Mouse (Mus musculus) embryonic facial prominence, embryonic 11.5 days (tissue): ENCODE results near the gene Hook1. TPM values are rescaled to one million over a fixed set of nuclear protein-coding genes. Genes with fewer than 3 reads are reported as not detected.
"Not testable (repeated sequence)": the region's sequence is repeated elsewhere in the genome, so short reads cannot be mapped to it uniquely, and the experiment has no call there.

ENCODE experiments used
- ATAC-seq: fragments of 200-750 bp; cut with Nextera tagmentation; replicated peaks from 2 replicates; pipeline ENCODE4 v1.8.0; 2017; ENCODE audit warnings: low read depth; ENCODE audit not compliant: insufficient number of reproducible peaks, low FRiP score, low TSS enrichment
- DNase-seq: peaks from one replicate; pipeline ENCODE4 v3.0.0-alpha.2; 2015; ENCODE audit warnings: low spot score
- H3K27ac ChIP-seq: fragments of 300-500 bp; sonication (generic); replicated peaks from 2 replicates; pipeline ENCODE4 v1.5.1; 2014; ENCODE audit warnings: mild to moderate bottlenecking, low read depth, low read length, control low read depth
- H3K27me3 ChIP-seq: fragments of 300-500 bp; sonication (generic); 2 replicates; pipeline ENCODE4 v1.6.1; 2014; ENCODE audit warnings: mild to moderate bottlenecking, low read length, moderate library complexity, mixed read lengths; ENCODE audit not compliant: control insufficient read depth, insufficient read depth
- H3K36me3 ChIP-seq: fragments of 300-500 bp; sonication (generic); replicated peaks from 2 replicates; pipeline ENCODE4 v1.6.1; 2014; ENCODE audit warnings: low read depth, mild to moderate bottlenecking, low read length, moderate library complexity, mixed read lengths; ENCODE audit not compliant: control insufficient read depth, insufficient read depth
- H3K4me1 ChIP-seq: fragments of 300-500 bp; sonication (generic); 2 replicates; pipeline ENCODE4 v1.6.1; 2014; ENCODE audit warnings: low read length, mixed read lengths; ENCODE audit not compliant: control insufficient read depth, insufficient read depth
- H3K4me2 ChIP-seq: fragments of 300-500 bp; sonication (generic); 2 replicates; pipeline ENCODE4 v1.6.1; 2014; ENCODE audit warnings: low read depth, mild to moderate bottlenecking, control low read depth, low read length, moderate library complexity
- H3K4me3 ChIP-seq: fragments of 300-500 bp; sonication (generic); 2 replicates; pipeline ENCODE4 v1.5.1; 2014; ENCODE audit warnings: low read depth, low read length, control low read depth
- H3K9ac ChIP-seq: fragments of 300-500 bp; sonication (generic); replicated peaks from 2 replicates; pipeline ENCODE4 v1.6.1; 2014; ENCODE audit warnings: mild to moderate bottlenecking, control low read depth, low read length
- H3K9me3 ChIP-seq: fragments of 300-500 bp; sonication (generic); replicated peaks from 2 replicates; pipeline ENCODE4 v1.6.1; 2016; ENCODE audit warnings: mild to moderate bottlenecking, low read length, inconsistent platforms, mixed read lengths; ENCODE audit not compliant: control insufficient read depth
- WGBS: fragments of 180-500 bp; shearing (Covaris S2); extraction: QIAGEN DNeasy Blood & Tissue Kit; methylation state at CpG from one replicate; pipeline ENCODE4 v1.1.7; 2014; 5-methylcytosine and 5-hydroxymethylcytosine counted together
- polyA plus RNA-seq: library from polyadenylated mRNA; unstranded; fragments of >200 nt; fragmentation: Nextera tagmentation; extraction: Ambion mirVana; gene quantifications from 2 replicates; pipeline ENCODE4 v1.2.1, GENCODE M21; 2014

The Hook1 gene
- polyA plus RNA-seq, 1 experiment from 2014 or later = 22.9 TPM

DNA sequence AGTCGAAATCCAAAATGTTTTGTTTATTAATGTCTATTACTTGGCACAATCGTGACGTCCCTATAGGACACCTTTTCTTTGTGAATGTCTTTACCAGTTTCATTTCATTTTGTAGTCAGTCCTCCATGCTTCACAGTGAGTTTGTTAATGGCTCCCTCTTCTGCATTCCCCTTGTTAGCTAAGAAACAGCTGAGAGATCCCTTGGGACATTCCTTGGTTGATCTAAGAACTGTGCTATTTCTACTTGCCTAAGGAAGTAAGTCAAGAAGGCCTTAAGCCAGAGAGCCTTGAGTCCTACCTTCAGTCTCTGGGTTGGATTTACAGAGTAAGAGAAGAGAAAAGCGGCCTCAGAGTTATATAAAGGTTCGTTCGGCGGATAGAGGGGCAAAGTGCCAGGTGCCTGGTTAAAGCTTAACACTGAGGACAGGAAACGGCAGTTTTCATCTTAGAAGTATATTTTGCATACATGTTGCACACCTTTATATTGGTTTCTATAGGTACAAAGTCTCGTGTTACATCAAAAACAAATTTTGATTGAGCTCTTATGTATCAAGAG is 33.2 kb upstream of the Hook1 start:
- Histone ChIP-seq H3K36me3 (no peaks in the 10 kb centered on the region), H3K4me3 (no peak overlapping the region), H3K9ac (no peak overlapping the region), H3K27me3 (no peaks in the 10 kb centered on the region), H3K9me3 (no peaks in the 10 kb centered on the region), H3K27ac (no peak overlapping the region), H3K4me2 (no peak overlapping the region), H3K4me1 (no peaks in the 10 kb centered on the region)
- 89% methylated on average over 9 of the region's 9 CpGs for WGBS
- ATAC-seq = no peak
- DNase-seq = no peak

GRCm38 (mm10) chr4:95934384-95935035 is 32.5 kb upstream of the Hook1 start:
- Histone ChIP-seq H3K4me3 (no peak overlapping the region), H3K27ac (no peak overlapping the region), H3K9ac (no peak overlapping the region), H3K4me2 (no peak overlapping the region), H3K9me3 (no peaks in the 10 kb centered on the region), H3K36me3 (no peaks in the 10 kb centered on the region), H3K27me3 (no peaks in the 10 kb centered on the region), H3K4me1 (no peaks in the 10 kb centered on the region)
- DNase-seq (no peak), ATAC-seq (no peak)
- 84% methylated on average over 4 of the region's 4 CpGs for WGBS

GRCm38 (mm10) chr4:95938701-95939100 is 28.3 kb upstream of the Hook1 start:
- no peaks in the 10 kb centered on the region for H3K4me1 ChIP-seq
- H3K27me3 ChIP-seq = no peaks in the 10 kb centered on the region
- H3K36me3 ChIP-seq = no peaks in the 10 kb centered on the region
- no peak overlapping the region for H3K4me3 ChIP-seq
- no peak overlapping the region for H3K9ac ChIP-seq
- H3K9me3 ChIP-seq = no peaks in the 10 kb centered on the region
- no peak overlapping the region for H3K4me2 ChIP-seq
- 58% methylated on average over 3 of the region's 3 CpGs for WGBS
- no peak overlapping the region for H3K27ac ChIP-seq
- DNase-seq = no peak
- ATAC-seq = no peak

DNA sequence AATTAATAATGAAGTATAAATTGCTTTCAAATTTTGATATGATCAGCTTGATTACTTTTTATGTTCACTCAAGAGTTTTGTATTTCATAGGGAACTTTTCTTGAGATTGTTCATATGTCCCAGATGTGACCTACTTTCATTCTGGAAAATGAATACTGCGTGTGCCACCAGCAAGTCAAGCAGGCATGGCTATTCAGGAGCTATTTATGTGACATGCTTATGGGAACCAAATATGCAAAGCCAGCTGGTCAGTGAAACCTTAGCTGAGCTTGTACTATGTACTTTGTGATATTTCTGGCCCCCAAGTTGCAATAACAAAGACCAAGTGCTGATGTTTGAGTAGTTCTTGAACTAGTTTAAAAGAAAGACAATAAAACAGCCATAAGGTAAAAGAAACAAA is 19.1 kb upstream of the Hook1 start:
- no peaks in the 10 kb centered on the region for H3K27me3 ChIP-seq

DNA sequence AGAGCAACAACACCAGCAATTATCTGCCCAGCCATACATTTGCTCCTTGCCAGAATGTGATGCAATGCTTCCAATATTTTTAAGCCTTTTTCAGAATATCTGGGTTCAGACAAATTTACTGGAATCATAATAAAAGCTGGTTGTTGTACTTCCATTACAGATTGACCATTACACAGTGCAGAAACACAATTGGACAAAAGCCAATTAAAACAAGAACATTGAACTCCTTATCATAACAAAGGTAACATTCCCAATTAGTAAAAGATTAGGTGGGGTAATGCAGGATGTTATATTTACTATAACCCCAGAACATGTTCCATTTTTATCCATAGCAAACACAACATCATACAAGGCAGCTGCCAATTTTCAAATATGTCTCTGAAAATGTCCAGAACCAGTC is 13.7 kb upstream of the Hook1 start:
- no peak for DNase-seq
- Histone ChIP-seq H3K36me3 (no peaks in the 10 kb centered on the region), H3K4me1 (no peaks in the 10 kb centered on the region), H3K4me2 (no peak overlapping the region), H3K27ac (no peak overlapping the region), H3K27me3 (no peaks in the 10 kb centered on the region), H3K4me3 (no peak overlapping the region), H3K9me3 (no peaks in the 10 kb centered on the region), H3K9ac (no peak overlapping the region)
- no peak for ATAC-seq

More for the DNA sequence above, 19.1 kb upstream of the Hook1 start:
- ATAC-seq (no peak), DNase-seq (no peak)
- Histone ChIP-seq H3K9ac (no peak overlapping the region), H3K4me2 (no peak overlapping the region), H3K36me3 (no peaks in the 10 kb centered on the region), H3K27ac (no peak overlapping the region), H3K4me3 (no peak overlapping the region), H3K4me1 (no peaks in the 10 kb centered on the region), H3K9me3 (no peaks in the 10 kb centered on the region)
- 61% methylated on average over 1 of the region's 1 CpGs for WGBS

DNA sequence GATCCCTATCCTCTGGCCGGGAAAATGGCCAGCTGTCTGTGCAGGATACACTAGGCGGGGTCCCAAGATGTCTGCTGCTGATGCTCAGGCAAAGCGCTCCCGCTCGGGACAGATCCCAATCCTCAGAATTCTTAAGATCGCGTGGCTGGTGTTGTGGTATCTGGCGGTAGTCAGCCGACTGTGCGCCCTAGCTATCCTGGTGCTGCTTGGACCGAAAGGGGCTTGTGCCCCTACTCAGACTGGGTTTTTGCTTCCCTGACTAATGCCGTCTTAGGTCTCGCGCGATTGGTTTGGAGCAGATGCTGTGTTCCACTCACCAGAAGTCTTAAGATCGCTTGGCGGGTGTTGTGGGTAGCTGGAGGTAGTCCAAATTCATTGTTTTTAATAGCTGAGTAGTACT is 15.2 kb downstream of the Hook1 start:
- H3K9ac ChIP-seq, DNase-seq, H3K4me1 ChIP-seq, ATAC-seq, H3K27me3 ChIP-seq, H3K4me3 ChIP-seq, H3K9me3 ChIP-seq, H3K27ac ChIP-seq, H3K4me2 ChIP-seq, H3K36me3 ChIP-seq: not testable (repeated sequence)
- WGBS = 91% methylated on average over 17 of the region's 17 CpGs

- Histone ChIP-seq H3K9ac (no peak overlapping the region), H3K27ac (no peak overlapping the region), H3K27me3 (no peaks in the 10 kb centered on the region), H3K9me3 (no peaks in the 10 kb centered on the region), H3K4me2 (no peak overlapping the region), H3K4me3 (no peak overlapping the region), H3K4me1 (no peaks in the 10 kb centered on the region), H3K36me3 (no peaks in the 10 kb centered on the region)
- DNase-seq (no peak), ATAC-seq (no peak)
- 86% methylated on average over 1 of the region's 1 CpGs for WGBS
Observed at GRCm38 (mm10) chr4:96016875-96017274, 49.8 kb downstream of the Hook1 start.

GRCm38 (mm10) chr4:96022803-96023202 is 55.8 kb downstream of the Hook1 start:
- ATAC-seq (no peak), DNase-seq (peak; percentile 56)
- Histone ChIP-seq H3K27ac (no peak overlapping the region), H3K9ac (no peak overlapping the region), H3K4me2 (no peak overlapping the region), H3K36me3 (no peaks in the 10 kb centered on the region), H3K9me3 (no peaks in the 10 kb centered on the region), H3K27me3 (no peaks in the 10 kb centered on the region), H3K4me1 (no peaks in the 10 kb centered on the region), H3K4me3 (no peak overlapping the region)
